8 mouse cellular contexts compared by ENCODE assay signal in the genomic region with DNA sequence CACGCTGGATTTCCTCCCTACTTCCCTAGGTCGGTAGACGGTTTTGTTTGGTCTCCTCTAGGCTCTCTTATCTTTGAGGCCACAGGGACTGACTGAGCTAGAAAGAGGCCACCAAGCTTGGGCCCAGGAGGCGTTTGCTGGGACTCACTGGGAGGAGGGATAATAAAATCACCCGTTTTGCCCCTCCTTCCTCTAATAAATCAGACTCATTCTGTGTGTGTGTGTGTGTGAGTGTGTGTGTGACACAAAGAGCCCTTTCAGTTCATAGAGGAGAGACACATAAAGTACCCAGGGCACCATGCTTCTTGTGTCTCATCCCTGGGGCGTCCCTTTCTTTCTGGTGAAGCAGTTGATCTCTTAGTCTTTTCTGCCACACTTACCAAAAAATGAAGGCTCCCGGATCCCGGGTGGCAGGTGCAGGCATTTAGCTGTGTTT. TPM values are rescaled to one million over a fixed set of nuclear protein-coding genes. Genes with fewer than 3 reads are reported as not detected.
DNase-seq lines count a peak whose midpoint lies in the region; ATAC-seq and TF ChIP-seq lines count a peak whose summit lies in the region.

No protein-coding gene starts in this region.

- H3K27ac ChIP-seq in kidney, adult 2 months (ENCODE audit: insufficient read depth, low read depth, low read length) = no peak overlapping the region
- H3K27ac ChIP-seq in hindbrain, embryonic 12.5 days = peak overlapping the region; percentile 98
- peak overlapping the region; percentile 80 for H3K27ac ChIP-seq in liver, embryonic 15.5 days (replicated peaks)

- no peaks in the 10 kb centered on the region for H3K36me3 ChIP-seq in kidney, adult 2 months (ENCODE audit: control insufficient read depth, insufficient read depth, low read length)
- no peaks in the 10 kb centered on the region for H3K36me3 ChIP-seq in hindbrain, embryonic 12.5 days
- H3K36me3 ChIP-seq in liver, embryonic 15.5 days (replicated peaks) = no peaks in the 10 kb centered on the region

- peak overlapping the region; percentile 97 for H3K9ac ChIP-seq in hindbrain, embryonic 12.5 days
- H3K9ac ChIP-seq in liver, embryonic 15.5 days = peak overlapping the region; percentile 77

- peak; percentile 6; the same call in 1 of the 2 replicates for ATAC-seq in hindbrain, embryonic 12.5 days (ENCODE audit: low FRiP score)
- ATAC-seq in liver, embryonic 15.5 days (ENCODE audit: insufficient read depth) = peak; percentile 32

- H3K27me3 ChIP-seq in kidney, adult 2 months (replicated peaks; ENCODE audit: control insufficient read depth, insufficient read depth, low read length) = no peaks in the 10 kb centered on the region; the same call in 1 of the 2 replicates
- H3K27me3 ChIP-seq in hindbrain, embryonic 12.5 days = no peaks in the 10 kb centered on the region
- H3K27me3 ChIP-seq in liver, embryonic 15.5 days = peaks cover 3% of the 10 kb centered on the region; the same call in 1 of the 2 replicates

- WGBS in kidney, adult 2 months = 31% methylated on average over 8 of the region's 8 CpGs
- WGBS in hindbrain, embryonic 12.5 days = 2% methylated on average over 8 of the region's 8 CpGs
- 6% methylated on average over 8 of the region's 8 CpGs for WGBS in liver, embryonic 15.5 days (ENCODE audit: insufficient replicate concordance)

- no peak for DNase-seq in kidney, adult 2 months
- no peak for DNase-seq in kidney, adult 8-10 months
- DNase-seq in NIH3T3 (ENCODE audit: low read depth) = peak; percentile 60
- peak; percentile 50 for DNase-seq in embryo, embryonic 11.5 days (ENCODE audit: low read depth, low spot score)
- DNase-seq in retina, postnatal 1 day = peak; percentile 81
- DNase-seq in frontal cortex, postnatal 36 days (ENCODE audit: low spot score in 2 of 2) = no peak

- H3K4me2 ChIP-seq in hindbrain, embryonic 12.5 days (replicated peaks) = peak overlapping the region; percentile 64
- H3K4me2 ChIP-seq in liver, embryonic 15.5 days = peak overlapping the region; percentile 97

- peak overlapping the region; percentile 60 for H3K4me3 ChIP-seq in kidney, adult 2 months (ENCODE audit: insufficient read depth, low read depth, low read length)
- H3K4me3 ChIP-seq in hindbrain, embryonic 12.5 days = peak overlapping the region; percentile 93
- H3K4me3 ChIP-seq in liver, embryonic 15.5 days (replicated peaks) = peak overlapping the region; percentile 83

- TF ChIP-seq CTCF in kidney, adult 2 months (conservative IDR thresholded peaks at IDR 0.05; ENCODE audit: insufficient read depth, insufficient read length, low read depth, low read length) = no peak

- TF ChIP-seq POLR2A in kidney, adult 2 months (IDR thresholded peaks at IDR 0.05; ENCODE audit: low read depth, low read length) = no peak

- H3K4me1 ChIP-seq in kidney, adult 2 months (ENCODE audit: control insufficient read depth, insufficient read depth, low read length) = no peaks in the 10 kb centered on the region
- peaks cover 46% of the 10 kb centered on the region for H3K4me1 ChIP-seq in hindbrain, embryonic 12.5 days
- peaks cover 48% of the 10 kb centered on the region for H3K4me1 ChIP-seq in liver, embryonic 15.5 days (replicated peaks)

- H3K9me3 ChIP-seq in hindbrain, embryonic 12.5 days (replicated peaks) = no peaks in the 10 kb centered on the region
- H3K9me3 ChIP-seq in liver, embryonic 15.5 days (replicated peaks) = no peaks in the 10 kb centered on the region

RNA-seq across cellular contexts. Expression of gene Fyn, which starts 2.1 kb away (rescaled TPM):
- 10.6 and 12.9 TPM in 2 replicates for polyA plus RNA-seq in kidney, adult 2 months (2012; rRNA removed)
- 64.8 and 67.9 TPM in 2 replicates for polyA plus RNA-seq in hindbrain, embryonic 12.5 days (2016; fragmentation: Nextera tagmentation; extraction: Ambion mirVana)
- polyA plus RNA-seq in liver, embryonic 15.5 days (2015; fragmentation: Nextera tagmentation; extraction: Ambion mirVana) = 6.1 and 7.4 TPM in 2 replicates

Comparison
In these comparisons a context has a peak if more than half of its experiments do, and no peak if none do; other contexts are left out.
1. DNase-seq: peak in NIH3T3 (single experiment), embryo, embryonic 11.5 days (single experiment) and retina, postnatal 1 day (single experiment); none in kidney, adult 2 months (single experiment), kidney, adult 8-10 months (0 of 2) and frontal cortex, postnatal 36 days (0 of 2).
2. Peak in every context shown above with its lines, with median percentiles within 50 percentile points of each other: H3K4me3 ChIP-seq.